Mouse (Mus musculus) CD8-positive naive resting alpha-beta T cell, adult 2 months (primary cell): ENCODE measurements at regions not wholly inside any gene's neighbourhood (a gene's known extent, or its start where the extent isn't known, plus 50 kb on each side); places are given as distances from the start of the nearest gene placed in this dataset.
A peak's percentile ranks its signal among the peaks of the same experiment; 100 is the strongest.

Experiments used
- DNase-seq, 2 experiments: peaks; one replicate each; pipeline ENCODE4 v3.0.0; 2022; ENCODE audit warnings: low read depth in 2 of 2, low spot score in 2 of 2

DNA sequence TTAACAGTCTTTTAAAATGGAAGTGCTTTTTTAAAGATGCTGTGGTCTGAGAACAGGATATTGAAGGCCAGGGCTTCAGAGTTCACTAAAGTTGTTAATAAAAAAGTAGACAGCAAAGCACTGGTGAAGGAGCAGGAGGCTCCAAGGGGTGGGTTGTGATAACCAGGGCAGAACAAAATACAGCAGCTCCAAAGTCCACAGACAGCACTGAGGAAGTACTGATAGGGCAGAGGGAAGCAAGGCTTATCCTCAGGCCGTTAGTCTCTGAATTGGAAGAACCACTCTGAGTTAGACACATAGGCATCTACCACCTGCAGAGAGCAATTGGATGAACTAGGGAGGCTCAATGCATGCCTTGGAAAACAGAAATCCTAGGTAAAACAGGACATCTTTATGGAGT, 62.1 kb downstream of the P2ry1 start:
- no peak for DNase-seq

DNA sequence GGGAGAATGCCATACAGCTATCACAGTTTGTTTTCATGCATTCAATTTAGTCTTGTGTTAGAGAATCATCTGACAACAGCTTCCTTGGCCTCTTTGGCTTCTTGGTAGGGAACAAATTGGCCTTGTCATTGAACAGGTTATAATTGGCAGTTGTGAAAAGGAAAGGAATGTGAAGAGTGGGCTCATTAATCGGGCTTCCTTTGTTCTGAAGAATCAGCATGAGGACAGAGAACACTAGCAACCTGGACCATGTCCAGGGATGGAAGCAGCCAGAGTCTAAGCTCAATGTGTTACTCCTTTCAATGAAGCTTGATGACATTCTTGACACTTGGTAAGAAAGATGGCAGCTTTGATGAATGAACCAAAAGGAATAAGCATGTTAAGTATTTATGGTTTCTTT, 64.5 kb downstream of the P2ry1 start:
- no peak for DNase-seq

DNA sequence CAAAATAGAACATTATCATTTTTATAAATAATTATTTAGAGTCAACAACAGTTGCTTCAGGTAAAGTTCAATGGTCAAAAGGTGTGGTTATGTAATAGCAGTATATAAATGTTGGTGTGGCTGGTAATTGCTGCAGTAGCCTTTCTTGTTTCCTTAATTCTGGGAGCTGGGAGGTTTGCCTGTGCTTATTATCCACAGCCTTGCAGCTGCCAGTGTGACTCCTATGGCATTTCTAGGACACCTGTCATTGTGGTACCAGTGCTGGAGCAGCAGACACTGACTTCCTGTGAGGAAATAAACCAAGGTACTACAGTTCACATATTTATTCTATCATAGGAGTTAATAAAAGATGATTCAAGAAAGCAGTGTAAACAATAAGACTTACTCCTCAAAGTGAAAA, 65.6 kb downstream of the P2ry1 start:
- no peak for DNase-seq

DNA sequence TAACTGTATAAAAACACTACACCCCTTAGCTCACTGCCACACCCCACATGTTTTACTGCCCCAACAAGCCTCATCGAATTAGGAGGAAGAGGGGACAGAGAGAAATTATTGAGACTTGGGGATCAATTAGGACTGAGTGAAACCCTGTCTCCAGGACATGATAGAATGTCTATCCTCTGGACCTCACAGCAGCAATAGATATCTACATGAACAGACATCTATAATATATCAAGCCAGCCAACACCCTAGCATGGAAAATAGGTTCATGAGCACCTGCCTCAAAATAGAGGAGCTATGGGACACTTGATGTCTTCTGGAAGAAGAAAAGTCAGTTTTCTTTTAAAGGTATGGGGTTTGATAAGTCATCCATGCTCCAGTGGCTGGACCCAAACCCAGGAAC, 68.4 kb downstream of the P2ry1 start:
- DNase-seq = no peak

DNA sequence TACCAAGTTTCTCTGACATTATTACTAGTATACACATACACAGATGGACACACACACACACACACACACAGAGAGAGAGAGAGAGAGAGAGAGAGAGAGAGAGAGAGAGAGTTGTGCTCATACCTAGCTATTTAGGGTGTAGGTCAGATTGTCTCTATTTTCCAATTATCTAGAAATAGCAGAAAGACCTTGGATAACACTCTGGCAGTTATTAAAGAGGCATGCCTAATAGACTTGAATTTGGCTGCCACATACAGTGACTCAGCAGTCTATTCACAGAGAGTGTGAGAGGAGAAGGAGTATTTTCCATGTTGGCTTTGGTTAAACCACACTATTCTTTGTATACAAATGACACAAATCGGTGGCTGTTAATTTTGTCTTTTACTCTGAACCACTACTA, 69.7 kb downstream of the P2ry1 start:
- DNase-seq = no peak

DNA sequence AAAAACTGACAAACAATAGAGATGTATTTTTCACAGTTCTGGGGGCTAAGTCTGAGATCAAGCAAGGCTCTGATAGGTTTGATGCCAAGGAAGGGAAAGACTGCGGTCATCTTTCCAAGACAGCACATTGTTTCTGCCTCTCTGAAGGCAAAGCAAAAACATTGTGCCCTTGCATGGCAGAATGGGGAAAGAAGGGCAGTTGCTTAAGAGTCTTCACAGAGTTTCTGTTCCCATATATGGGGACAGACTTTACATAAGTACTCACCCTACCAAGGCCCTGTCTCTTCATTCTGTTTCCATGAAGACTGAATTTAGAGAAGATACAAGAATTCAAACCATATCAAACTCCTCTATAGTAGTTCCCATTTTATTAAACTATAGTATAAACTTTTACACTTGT, 70.5 kb downstream of the P2ry1 start:
- no peak for DNase-seq

DNA sequence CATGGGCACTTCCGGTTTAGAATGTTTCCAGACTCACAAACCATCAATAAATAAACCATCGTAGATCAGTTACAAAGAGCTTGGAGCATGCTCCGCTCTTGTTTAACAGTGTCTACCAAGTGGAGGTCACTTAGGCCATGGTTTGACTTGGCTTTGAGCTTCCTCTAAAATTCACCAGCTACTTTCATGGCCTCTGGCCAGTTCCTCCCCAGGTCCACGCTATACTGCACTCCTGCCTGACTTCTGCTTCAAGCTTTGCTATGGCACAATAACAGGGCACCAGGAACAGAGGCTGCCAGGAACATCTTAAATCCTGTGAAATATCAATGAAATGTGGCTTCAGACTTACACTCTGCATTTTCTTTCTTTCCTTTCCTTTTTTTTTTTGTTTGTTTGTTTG, 71.2 kb downstream of the P2ry1 start:
- no peak for DNase-seq

DNA sequence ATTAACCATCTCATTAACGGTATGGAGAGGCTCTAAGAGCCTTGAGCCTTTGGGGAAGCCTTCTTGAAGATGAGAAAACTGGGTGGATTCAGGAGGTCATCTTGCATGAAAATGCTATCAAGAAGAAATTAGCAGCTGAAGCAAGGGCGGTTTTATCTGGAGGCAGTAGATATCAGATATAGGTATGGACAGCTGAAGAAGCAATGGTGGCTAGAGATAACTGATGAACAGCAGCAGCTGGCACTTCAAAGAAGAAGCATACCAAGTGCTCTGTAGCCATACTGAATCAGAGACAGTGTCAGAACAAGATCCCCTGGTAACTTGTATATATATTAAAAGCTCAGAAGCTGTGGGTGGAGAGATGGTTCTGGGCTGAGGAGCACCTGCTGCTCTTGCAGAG, 73.2 kb downstream of the P2ry1 start:
- DNase-seq = no peak

DNA sequence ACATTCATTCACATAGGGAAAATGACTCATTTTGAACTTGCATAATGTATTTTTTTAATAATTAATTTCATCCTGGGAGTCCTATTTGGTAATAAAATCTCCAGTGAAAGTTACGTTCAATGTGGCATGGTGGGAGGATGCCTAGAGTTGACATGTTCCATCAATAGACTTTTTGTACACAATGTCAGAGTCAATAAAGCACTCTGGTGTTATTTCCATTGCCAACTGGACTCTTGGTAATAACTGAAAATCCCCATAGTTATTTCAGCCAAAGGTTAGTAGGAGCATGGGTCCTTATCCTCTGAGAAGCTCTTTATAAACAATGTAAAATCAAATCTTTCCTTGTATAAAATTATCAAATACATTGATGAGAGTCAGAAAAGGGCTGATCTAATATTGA, 87.3 kb downstream of the P2ry1 start:
- no peak for DNase-seq

DNA sequence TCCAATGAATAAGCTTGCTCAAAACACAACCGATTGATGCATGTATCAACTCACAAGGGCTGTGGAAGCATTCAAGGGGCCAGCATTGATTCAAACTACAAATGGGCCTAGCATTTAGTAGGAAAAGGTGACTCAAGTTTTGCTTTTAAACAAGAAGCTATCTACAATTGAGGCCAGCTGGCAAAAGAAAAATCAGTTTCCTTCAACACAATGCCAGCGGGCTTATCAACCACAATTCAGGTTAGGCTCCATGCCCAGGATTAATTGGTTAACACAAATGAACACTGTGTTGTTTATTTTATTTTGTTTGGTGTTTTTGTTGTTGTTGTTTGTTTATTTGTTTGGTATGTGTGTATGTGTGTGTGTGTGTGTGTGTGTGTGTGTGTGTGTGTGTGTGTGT, 89.4 kb downstream of the P2ry1 start:
- no peak for DNase-seq

DNA sequence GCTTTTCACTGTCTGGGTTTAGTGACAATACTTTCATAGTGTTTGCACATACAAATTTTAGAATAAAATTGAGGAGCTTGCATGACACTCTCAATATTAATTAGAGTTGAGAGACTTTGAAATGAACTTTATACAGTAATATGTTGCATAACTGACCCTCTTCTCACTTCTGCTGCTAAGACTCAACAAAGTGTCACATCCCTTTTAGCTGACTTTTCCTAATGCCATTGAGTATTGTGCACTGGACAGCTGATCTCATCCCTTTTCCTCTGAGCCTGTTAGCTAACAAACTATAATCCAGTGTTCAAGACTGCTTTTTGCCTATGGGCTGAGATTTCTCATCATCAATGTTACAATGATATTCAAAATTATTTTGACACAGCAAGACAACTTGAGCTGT, 113.8 kb downstream of the P2ry1 start:
- DNase-seq = no peak

DNA sequence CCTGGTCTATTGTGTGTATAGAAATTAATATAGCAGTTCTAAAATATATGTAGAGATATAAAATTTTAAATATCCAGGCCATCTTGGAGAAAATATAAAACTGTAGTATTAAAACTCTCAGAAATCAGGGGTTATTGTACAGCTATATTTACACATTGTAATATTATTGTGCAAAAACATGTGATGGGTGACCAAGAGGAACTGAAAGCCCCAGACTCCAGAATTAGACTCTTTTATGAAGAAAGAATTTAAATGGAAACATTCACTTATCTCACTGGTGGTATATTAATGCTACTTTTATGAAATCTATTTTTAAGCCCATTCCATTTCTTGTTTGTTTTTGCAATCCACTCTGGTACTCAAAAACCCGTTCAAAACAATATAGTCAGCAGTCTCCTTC, 130.5 kb downstream of the P2ry1 start:
- no peak for DNase-seq

DNA sequence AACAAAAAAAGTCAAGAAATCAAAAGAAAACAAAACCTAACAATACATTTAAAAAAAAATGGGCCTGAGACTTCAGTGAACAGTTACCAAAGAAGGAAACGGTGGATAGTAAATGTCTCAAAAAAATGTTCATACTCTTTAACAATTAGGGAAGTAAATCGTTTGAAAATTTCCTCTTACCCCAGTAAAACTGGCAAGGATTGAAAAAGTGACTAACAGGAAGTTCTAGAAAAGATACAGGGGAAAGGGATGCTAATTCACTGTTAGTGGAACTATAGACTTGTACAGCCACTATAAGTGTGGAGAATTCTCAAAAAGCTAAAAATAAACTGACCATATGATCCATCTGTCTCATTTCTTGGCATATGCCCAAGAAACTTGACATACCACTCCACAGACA, 151.5 kb downstream of the P2ry1 start:
- DNase-seq = no peak

DNA sequence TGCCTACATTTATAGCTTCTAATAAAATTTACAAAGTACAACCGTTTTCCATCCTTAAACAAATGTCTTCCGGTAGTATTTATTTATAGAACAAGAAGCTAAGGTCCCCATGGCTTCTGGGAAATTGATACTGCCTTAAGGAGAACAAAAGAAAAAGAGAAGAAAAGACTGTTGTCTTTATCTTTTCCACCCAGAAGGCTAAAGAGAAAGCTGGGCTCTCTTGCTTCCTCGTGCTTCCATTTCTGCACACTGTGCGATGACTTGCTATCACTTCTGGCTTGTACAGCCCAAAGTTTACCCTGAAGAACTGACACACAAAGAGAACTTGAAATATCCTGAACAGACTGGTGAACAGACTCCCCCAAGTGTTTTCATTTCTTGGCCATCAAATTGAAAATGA, 157.2 kb downstream of the P2ry1 start:
- no peak for DNase-seq

DNA sequence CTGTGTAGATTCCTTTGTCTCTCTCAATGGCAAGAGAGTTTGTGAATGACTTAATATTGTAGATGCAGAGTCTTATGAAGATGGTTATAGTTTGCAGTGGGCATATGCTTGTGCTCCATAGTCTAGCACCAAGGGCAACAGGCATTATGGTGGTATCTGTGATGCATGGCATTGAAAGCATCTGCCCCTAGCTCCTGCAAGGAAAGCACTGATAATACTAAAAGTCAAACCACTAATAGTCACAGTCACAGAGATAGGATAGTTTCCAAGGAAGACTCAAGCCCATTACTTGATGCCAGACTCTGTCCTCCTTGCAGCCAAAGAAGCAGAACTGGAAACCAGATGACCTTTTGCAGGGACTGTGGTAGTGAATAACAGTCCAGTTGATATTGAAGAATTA, 158.8 kb downstream of the P2ry1 start:
- DNase-seq = no peak

DNA sequence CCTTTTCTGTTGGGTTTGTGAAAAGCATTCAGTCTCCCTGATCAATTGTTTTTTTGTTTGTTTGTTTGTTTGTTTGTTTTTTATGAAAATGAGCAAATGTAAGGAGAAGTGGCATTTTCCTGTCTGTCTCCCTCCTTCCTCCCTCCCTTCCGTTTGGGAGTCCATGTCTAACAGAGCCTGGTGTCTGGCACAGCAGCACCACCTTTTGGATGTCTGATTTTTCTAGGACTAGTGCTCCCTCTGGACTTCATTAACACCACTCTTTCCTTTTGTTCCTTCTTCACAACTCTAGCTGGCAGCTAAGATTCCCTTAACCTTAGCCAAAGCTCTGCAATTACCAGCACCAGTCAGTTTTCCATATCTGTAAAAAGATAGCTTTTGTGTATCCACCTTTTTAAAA, 175.6 kb upstream of the Rap2b start:
- DNase-seq = no peak

DNA sequence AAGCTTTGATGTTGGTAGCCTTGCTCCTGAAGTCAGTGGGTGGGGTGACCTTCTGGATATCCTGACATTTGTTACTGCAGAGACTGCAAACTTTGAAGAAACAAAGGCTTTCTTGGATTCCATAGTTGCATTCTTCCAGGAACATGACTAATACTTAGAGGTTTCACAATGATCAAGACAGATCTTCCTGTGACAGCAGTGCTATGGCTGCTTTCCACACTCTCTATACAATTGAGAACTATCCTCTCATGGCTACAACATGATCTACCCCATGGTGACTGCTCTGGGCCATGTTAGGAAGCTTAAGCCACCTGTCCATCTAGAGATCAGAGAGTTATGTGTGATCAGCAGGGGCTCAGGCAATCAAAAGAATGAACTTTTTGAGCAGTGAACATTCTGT, 172.8 kb upstream of the Rap2b start:
- DNase-seq = no peak

DNA sequence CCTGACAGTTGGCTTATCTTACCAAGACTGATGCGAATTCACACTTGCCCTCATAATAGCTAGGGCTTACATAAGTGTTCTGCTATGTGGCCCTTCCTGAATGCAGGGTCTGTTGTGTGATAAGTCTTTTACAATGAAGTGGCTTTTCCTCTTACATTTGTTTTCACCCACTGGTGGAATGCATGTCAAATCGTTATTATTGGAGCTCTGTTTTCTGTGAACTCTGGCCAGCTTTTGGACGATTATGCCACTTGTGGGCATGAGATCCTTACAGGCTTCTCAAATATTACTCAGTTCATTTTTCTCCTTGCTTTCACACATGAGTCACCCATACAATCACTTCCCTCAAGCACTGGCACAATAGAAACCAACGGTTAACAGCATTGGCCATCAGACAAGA, 144.9 kb upstream of the Rap2b start:
- no peak for DNase-seq

DNA sequence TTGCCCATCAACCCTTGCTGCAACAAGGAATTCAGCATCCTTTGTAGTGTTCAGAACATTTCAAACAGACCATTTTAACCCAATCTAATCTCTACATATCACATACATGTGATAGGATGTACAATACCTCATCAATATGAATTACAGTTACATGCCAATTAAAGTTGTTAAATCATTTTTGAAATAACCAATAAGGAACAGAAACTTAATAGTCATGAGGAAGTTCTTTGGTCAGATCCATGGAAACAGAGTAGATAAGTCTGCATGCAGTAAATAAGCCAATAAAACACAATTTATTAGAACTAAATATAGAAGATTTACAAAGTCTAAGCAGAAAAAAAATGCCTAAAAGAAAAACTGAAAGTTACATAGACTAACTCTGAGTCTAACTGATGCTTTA, 136.9 kb upstream of the Rap2b start:
- no peak for DNase-seq

DNA sequence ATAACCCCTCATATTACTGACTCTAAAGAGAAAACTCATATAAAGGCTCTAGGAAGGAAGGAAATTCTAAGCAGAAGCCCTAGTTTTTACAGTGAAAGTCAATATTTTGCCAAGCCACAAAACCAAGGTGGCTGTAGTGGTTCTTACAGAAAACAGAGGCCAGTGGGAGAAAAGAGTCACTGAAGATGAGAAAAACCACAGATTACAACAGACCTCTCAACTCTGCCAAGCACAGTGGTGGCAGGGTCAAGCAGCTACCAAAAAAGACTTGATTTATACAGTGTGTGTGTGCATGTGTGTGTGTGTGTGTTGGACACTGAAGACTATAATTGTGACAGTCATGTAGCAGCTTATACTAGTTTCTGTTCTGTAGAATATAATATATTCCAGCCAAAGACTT, 136.4 kb upstream of the Rap2b start:
- DNase-seq = no peak

DNA sequence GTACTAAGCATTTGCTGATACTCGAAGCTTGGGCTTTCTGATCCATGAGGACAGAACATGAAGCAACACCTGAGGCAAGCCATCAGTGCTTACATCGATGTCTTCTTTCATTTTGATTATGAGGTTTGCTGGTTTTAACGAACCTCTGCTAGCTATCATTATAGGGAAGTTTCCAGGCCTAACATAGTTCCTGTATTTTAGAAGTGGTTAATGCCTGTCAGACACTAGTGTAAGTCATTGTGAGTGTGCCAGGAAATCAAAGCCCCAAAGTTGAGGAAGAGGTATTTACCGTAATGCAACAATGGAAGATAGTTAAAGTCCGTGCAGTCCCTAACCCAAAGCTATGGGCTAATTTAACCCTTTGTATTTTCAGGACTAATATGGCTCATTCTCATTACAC, 120.1 kb upstream of the Rap2b start:
- no peak for DNase-seq

DNA sequence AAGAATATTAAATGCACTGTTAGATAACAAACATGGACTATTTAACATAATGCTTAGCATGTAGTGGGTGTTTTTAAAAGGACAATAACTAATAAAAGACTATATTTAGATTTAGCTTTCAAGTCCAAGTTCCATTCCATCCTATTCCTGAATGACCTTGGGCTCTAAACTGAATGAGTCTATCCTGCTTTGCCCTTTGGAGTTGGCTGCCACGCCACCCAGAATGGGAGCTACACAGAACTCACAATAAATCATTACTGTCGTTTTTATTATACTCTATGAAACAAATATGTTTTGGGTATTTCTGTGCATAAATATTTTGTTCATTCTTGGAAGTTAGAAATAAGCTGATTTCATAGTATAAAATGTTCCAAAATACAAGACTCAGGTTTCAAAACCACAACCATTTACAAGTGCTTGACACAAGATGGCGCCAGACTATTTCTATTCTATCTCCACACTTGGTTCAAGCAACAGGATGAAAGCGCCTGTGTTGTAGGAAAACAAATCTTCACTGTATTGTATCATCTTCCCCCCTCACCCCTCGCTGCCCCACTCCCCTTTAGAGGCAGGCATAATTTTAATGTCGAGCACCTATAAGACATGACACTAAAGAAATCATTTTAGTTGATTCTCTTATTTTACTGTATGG, 117.4 kb upstream of the Rap2b start:
- peak in 1 of 2 experiments; percentile 4 for DNase-seq

DNA sequence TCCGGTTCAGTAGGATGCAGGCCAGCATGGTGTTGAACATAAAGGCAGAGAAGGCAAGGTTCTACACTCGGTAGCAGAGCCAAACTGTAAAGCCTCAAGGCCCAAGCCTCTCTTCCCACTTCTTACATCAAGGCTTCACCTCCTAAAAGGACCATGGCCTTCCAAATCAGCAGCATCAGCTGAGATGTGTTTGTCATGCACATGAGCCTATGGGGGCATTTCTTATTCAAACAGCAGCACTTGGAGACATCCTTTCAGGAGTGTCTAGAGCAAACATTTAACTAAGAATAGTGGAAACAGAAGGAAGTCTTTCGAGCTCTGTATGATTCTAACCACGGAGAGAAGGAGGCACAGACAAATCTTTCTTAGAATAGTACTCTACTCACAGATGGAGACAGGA, 115.0 kb upstream of the Rap2b start:
- DNase-seq = no peak

DNA sequence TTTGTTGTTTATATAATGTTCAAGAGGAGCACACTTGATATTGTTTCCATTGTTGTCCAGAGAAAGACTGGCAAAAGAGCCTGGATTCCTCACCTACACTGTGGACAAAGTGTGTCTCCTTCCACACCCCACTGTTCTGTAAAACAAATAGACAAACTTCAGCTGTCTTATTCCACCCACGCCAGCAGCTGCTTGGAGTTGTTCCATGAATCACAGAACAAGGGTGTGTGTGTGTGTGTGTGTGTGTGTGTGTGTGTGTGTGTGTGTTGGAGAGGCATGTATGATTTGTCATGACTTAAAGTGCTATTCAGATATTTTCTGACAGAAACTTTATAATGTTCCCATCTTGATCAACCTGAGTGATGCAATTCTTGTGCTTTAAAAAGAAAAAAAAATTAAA, 114.1 kb upstream of the Rap2b start:
- no peak for DNase-seq
